Mouse (Mus musculus): ENCODE data around the gene BC048507. TPM values are rescaled to one million over a fixed set of nuclear protein-coding genes. Genes with fewer than 3 reads are reported as not detected.
"Not testable (repeated sequence)": the region's sequence is repeated elsewhere in the genome, so short reads cannot be mapped to it uniquely, and the experiment has no call there.

The BC048507 gene
- polyA plus RNA-seq, 1 experiment from 2014 or later = not detected

DNA sequence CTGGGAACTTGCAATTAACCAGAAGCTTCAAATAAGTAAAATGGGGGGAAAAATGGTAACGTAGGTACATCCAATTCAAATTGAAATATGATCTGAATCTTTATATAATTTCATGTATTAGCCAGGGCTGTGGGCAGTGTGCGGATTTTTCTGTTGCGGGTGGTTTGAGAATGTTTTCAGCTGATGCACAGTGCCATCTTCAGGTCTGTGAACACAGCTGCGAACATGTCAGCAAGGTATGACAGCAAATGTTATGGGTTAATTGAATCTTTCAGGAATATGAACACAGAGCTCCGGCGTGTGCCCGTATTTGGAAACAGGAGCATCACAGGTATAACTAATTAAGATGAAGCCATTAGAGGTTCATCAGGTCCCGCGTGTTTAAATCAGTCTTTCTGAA lies 618 bp upstream of the BC048507 start:
- WGBS = 77% methylated on average over 9 of the region's 9 CpGs
- Histone ChIP-seq H3K27ac (no peak overlapping the region), H3K36me3 (no peaks in the 10 kb centered on the region), H3K4me2 (no peak overlapping the region), H3K4me1 (no peaks in the 10 kb centered on the region), H3K27me3 (no peaks in the 10 kb centered on the region), H3K9me3 (no peaks in the 10 kb centered on the region), H3K9ac (no peak overlapping the region), H3K4me3 (no peak overlapping the region)
- no peak for ATAC-seq (ENCODE audit: borderline replicate concordance, extremely low read depth, low FRiP score, low TSS enrichment)

DNA sequence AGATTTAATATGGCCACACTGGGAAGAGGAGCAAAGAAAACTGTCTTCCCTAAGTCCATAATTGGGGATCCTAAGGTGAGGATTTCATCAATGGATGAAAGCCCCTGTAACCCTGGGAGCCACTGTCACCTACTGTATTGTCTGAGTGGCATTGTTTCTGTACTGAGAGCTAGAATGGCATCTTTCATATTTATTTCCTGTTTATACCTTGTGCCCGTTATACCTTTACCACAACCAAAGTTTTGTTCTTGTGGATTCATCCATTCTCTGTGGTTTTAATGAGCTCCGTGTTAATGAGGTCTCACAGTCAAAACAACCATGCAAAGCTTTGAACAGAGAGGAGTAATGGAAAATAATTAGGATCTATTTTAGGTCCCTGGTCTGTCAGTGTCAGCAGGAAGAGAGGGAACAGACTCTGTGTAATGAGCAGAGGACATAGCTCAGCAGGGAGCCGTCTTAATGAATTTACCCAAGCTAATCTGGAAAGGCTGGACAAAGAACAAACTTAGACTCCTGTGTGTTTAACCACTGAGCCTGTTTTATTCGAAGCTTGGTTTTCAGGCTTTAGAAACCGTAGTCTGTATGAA lies 1.7 kb downstream of the BC048507 start:
- Histone ChIP-seq H3K9ac (no peak overlapping the region), H3K27me3 (no peaks in the 10 kb centered on the region), H3K4me1 (no peaks in the 10 kb centered on the region), H3K9me3 (no peaks in the 10 kb centered on the region), H3K27ac (no peak overlapping the region), H3K4me2 (no peak overlapping the region), H3K36me3 (no peaks in the 10 kb centered on the region), H3K4me3 (no peak overlapping the region)
- ATAC-seq (ENCODE audit: borderline replicate concordance, extremely low read depth, low FRiP score, low TSS enrichment) = no peak
- 62% methylated on average over 5 of the region's 5 CpGs for WGBS

DNA sequence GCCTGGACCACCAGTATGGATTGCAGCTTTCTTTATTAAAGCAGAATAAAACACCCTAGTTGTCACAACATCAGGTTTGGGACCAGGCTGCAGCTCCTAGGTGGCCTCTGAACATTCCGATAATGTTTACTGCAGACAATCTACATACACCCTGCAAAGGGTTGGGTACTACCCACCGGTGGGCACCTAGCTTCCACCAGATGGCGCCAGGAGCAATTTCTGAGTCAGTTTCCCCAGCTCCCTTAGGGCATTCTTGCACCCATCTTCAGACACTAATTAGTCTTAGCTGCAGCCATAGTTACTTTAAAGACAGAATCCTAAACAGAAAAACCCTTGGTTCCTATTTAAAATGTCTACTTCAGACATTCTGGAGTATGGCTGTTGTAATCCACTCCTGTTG lies 4.8 kb downstream of the BC048507 start:
- 25% methylated on average over 3 of the region's 3 CpGs for WGBS
- Histone ChIP-seq H3K9ac (no peak overlapping the region), H3K27me3 (no peaks in the 10 kb centered on the region), H3K9me3 (no peaks in the 10 kb centered on the region), H3K27ac (no peak overlapping the region), H3K4me2 (no peak overlapping the region), H3K36me3 (no peaks in the 10 kb centered on the region), H3K4me1 (no peaks in the 10 kb centered on the region), H3K4me3 (no peak overlapping the region)
- ATAC-seq (ENCODE audit: borderline replicate concordance, extremely low read depth, low FRiP score, low TSS enrichment) = no peak

DNA sequence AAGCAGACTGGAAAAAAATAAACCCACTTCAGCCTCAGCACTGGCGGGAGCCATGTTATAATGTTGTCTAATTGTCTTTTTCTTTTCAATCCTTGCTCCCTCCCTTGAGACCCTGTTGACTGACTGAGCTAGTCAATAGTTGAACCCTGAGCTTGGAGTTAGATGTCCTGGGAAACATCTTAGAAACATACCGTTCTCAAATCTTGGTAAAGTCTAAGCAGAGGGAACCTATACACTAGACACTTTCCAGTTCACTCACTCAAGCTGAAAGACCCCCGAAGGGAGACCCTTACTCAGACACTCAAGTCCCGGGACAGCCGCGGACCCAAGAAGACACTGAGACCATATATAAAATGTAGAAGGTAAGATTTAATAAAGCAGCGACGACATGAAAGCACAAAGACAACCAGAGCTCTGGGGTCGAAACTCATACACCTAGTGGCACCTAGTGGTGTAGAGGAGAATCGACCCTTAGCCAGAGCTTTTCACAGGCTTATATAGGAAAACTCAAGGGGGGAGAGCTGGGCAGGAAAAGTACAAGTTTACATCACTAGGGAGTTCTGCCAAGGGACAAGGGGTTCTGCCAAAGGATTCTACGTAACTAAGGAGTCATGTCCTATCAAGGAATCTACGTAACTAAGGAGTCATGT lies 13.0 kb downstream of the BC048507 start:
- WGBS = 27% methylated on average over 8 of the region's 12 CpGs
- not testable (repeated sequence) for H3K4me1 ChIP-seq; H3K36me3 ChIP-seq; H3K9me3 ChIP-seq; H3K4me2 ChIP-seq; H3K27me3 ChIP-seq; ATAC-seq (ENCODE audit: borderline replicate concordance, extremely low read depth, low FRiP score, low TSS enrichment); H3K9ac ChIP-seq; H3K4me3 ChIP-seq; H3K27ac ChIP-seq

DNA sequence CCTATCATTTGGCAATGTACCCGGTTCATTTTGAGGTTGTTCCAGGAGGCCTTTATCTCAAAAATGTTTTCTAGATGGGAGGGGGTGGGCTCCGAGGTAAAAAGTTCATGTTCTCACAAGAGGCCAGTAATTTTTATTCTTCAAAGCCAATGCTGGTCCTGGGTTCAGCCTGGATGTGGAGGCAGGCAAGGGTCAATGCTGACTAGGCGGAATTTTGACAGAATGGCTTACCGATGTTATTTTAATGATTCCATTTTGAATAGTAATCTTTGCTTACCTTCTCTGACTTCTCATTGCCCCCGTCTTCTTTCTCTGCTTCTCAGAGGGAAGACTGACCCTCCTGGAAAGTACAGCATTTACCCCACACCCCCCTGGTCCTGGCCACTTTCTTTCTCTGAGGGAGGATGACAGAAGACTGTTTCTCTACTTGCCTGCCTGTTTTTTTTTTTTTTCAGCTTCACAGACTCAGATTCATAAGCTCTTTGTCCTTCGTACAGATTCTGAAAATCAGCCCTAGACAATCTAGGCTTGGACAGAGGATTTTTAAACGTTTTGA lies 13.7 kb downstream of the BC048507 start:
- Histone ChIP-seq H3K36me3 (no peaks in the 10 kb centered on the region), H3K4me3 (no peak overlapping the region), H3K27me3 (no peaks in the 10 kb centered on the region), H3K9me3 (no peaks in the 10 kb centered on the region), H3K9ac (no peak overlapping the region), H3K27ac (no peak overlapping the region), H3K4me1 (no peaks in the 10 kb centered on the region), H3K4me2 (no peak overlapping the region)
- WGBS = 33% methylated on average over 6 of the region's 7 CpGs
- no peak for ATAC-seq (ENCODE audit: borderline replicate concordance, extremely low read depth, low FRiP score, low TSS enrichment)

DNA sequence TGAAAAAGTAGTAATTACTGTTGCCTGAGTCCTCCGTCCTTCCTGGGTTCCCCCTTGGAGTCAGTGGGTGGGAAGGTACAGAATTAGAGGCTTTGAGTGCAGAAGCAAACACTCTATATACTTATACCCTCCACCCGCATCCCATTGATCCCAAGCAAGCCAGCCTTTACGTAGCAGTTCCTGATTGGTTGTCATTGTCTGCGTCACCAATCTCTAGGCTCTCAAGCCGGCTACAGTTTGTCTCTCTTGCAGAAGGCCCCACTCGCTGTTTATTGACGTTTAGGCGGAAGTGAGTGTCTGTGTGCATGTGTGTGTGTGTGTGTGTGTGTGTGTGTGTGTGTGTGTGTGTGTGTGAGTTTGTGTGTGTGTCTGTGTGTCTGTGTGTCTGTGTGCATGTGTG lies 20.8 kb downstream of the BC048507 start:
- Histone ChIP-seq H3K4me2 (no peak overlapping the region), H3K27ac (no peak overlapping the region), H3K27me3 (no peaks in the 10 kb centered on the region), H3K4me1 (no peaks in the 10 kb centered on the region), H3K9ac (no peak overlapping the region), H3K36me3 (no peaks in the 10 kb centered on the region), H3K4me3 (no peak overlapping the region), H3K9me3 (no peaks in the 10 kb centered on the region)
- ATAC-seq (ENCODE audit: borderline replicate concordance, extremely low read depth, low FRiP score, low TSS enrichment) = no peak
- 85% methylated on average over 8 of the region's 8 CpGs for WGBS

DNA sequence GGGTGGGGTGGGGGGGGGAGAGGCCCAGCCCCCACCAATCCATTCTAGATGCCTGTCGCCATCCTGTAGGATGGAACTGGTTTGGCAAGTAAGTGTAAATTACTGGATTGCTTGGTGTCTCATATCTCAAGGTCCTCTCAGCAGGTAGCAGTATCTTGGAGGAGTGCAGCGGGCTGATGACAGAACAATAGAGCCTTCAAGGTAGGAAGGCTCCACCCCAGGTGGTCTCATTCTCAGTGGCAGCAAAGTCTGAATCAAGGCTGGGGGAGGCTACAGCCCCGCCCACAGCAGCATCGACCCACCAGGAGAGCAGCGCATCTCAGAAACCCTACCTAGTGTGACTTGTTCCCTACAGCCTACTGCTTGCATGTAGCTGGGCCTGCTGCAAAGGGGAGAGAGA lies 46.6 kb downstream of the BC048507 start:
- Histone ChIP-seq H3K4me3 (no peak overlapping the region), H3K4me1 (no peaks in the 10 kb centered on the region), H3K36me3 (no peaks in the 10 kb centered on the region), H3K27ac (no peak overlapping the region), H3K9ac (no peak overlapping the region), H3K9me3 (no peaks in the 10 kb centered on the region), H3K4me2 (no peak overlapping the region), H3K27me3 (no peaks in the 10 kb centered on the region)
- WGBS = 24% methylated on average over 5 of the region's 5 CpGs
- ATAC-seq (ENCODE audit: borderline replicate concordance, extremely low read depth, low FRiP score, low TSS enrichment) = no peak

Other genes with a start within 250 kb of the BC048507 start
- gene Gm49345, start 225.6 kb upstream of the BC048507 start, polyA plus RNA-seq (2015; fragmentation: Nextera tagmentation; extraction: Ambion mirVana) = not detected in 2 replicates
- 2.4 and 2.7 TPM in 2 replicates for gene Zfp729a, start 225.5 kb upstream of the BC048507 start, polyA plus RNA-seq (2015; fragmentation: Nextera tagmentation; extraction: Ambion mirVana)
- gene Zfp738, start 176.3 kb upstream of the BC048507 start, polyA plus RNA-seq (2015; fragmentation: Nextera tagmentation; extraction: Ambion mirVana) = 11.0 and 12.1 TPM in 2 replicates
- gene Zfp65, start 134.2 kb upstream of the BC048507 start, polyA plus RNA-seq (2015; fragmentation: Nextera tagmentation; extraction: Ambion mirVana) = 6.1 and 6.6 TPM in 2 replicates
- 5.6 and 6.4 TPM in 2 replicates for gene Zfp85, start 108.1 kb upstream of the BC048507 start, polyA plus RNA-seq (2015; fragmentation: Nextera tagmentation; extraction: Ambion mirVana)
- 2.5 and 2.9 TPM in 2 replicates for gene Zfp493, start 83.6 kb upstream of the BC048507 start, polyA plus RNA-seq (2015; fragmentation: Nextera tagmentation; extraction: Ambion mirVana)
- gene Zfp273, start 49.6 kb upstream of the BC048507 start, polyA plus RNA-seq (2015; fragmentation: Nextera tagmentation; extraction: Ambion mirVana) = 7.6 and 8.7 TPM in 2 replicates
- 1.9 and 2.2 TPM in 2 replicates for gene Gm10037, start 32.2 kb upstream of the BC048507 start, polyA plus RNA-seq (2015; fragmentation: Nextera tagmentation; extraction: Ambion mirVana)